Mouse (Mus musculus): ENCODE measurements around the gene Chmp5.

DNA sequence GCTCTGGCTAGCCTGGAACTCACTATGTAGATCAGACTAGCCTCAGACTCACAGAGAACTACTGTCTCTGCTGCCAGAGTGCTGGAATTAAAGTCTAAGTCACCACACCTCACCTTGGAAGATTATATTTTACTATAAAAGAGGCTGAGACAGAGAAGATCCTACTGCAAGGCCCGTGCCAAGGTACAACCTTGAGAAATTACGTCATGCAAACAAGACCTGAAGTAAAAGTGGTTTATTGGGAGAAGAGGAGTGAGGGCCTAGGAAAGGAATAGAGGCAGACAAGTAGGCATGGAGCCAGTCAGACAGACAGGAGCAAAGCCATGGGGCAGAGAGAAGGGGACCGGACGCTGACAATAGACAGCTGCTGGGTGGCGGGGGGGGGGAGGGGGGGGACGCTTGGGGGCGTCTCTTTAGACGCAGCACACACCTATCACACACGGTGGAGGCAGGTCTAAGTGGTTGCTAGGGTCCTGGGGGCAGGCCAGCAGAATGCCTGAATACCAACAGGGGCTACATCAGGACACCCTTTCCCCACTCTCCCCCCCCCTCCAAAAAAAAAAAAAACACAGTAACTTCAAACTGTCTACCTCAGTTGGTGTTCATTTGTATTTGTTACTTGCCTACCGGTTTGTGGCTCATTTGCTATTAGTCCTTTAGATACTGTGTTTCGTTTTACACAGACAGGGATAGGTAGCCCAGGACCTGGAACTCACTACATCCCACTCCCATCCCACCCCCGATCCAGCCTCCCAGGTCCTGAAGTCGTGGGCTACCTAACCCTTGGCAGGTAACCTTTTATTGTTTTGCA, 21.8 kb downstream of the Chmp5 start:
- no peak for TF ChIP-seq CTCF (conservative IDR thresholded peaks at IDR 0.05; ENCODE audit: low read length)
- TF ChIP-seq POU5F1 (IDR thresholded peaks at IDR 0.05; ENCODE audit: borderline replicate concordance, low read length) = no peak

All from E14TG2a.4 (cell line).